Mouse (Mus musculus): ENCODE data around the gene Ptpn7.
A peak's percentile ranks its signal among the peaks of the same experiment; 100 is the strongest.

Ptpn7 gene

DNA sequence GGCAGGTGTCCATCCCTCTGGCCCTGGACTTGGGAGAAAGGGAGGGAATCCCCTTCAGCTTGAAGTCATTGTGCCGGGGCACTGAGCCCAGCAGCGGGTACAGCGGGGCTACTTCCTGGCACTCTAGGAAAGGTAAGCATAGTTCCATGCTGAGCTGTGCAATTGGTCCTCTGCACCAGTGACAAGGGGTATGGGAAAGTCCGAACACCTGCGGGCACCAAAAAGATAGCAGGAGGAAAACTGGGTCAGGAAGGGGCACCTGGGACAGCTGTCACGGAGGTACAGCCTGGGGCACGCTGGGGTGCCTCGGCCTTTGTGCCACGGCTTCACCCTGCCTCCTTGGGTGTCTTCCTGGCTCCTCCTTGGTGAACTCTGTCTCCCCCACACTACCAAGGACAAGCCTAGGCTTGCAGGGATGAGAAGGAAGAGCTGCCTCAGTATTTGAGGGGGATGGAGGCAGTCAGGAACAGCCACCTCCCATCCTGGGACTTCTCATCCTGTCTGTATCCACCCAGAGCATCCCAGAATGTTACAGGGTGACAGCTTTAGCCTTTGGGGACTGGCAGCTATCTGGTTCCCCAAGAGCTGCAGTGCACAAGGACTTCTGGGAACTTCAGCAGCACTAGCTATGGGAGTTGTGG is 2.8 kb upstream of the Ptpn7 start:
- DNase-seq, result no peak

GRCm38 (mm10) chr1:135130376-135131018 is 2.0 kb upstream of the Ptpn7 start:
- DNase-seq, result no peak

DNA sequence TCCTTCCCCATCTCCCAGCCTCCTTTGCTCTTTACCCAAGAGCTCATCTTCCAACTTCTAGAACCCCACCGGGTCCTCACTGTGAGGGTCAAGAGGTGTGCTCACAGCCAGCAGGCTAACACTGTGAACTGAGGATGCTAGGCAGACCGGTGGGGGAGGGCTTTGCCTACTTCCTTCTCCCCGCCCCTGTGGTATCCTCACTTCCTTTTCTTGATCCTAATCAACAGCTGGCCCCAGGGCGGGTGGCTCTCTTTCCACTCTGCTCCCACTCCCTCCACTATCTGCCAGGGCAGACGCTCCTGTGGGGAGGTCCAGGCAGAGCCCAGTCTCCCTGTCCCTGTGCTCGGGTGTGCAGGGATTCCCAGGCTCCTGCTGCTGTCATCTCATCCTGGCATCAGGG is 1.5 kb upstream of the Ptpn7 start:
- DNase-seq, result no peak

DNA sequence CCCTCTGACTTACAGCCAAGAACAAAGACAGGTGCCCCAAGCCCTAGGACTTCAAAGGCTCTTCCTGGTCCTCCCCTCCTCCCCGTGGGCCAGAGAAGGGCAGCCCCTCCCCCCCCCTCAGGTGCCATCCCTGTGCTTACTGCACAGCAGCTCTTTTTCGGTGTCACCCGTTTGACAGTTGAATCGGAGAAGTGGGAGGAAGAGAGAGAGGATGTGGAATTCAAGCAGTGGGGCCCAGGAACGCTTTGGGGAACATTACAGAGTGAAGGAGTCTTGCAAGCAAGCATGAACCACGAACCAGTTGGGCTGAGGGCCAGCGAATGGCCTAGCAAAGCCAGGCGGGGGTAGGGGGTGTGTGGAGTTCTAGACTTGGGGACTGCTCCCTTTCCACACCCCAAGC is 940 bp upstream of the Ptpn7 start:
- DNase-seq, result no peak

GRCm38 (mm10) chr1:135132893-135133369 is 431 bp downstream of the Ptpn7 start:
- no peak for DNase-seq

GRCm38 (mm10) chr1:135133678-135134435 is 1.4 kb downstream of the Ptpn7 start:
- DNase-seq, result no peak

- no peak for DNase-seq
Observed at GRCm38 (mm10) chr1:135135111-135135787, 2.7 kb downstream of the Ptpn7 start.

DNA sequence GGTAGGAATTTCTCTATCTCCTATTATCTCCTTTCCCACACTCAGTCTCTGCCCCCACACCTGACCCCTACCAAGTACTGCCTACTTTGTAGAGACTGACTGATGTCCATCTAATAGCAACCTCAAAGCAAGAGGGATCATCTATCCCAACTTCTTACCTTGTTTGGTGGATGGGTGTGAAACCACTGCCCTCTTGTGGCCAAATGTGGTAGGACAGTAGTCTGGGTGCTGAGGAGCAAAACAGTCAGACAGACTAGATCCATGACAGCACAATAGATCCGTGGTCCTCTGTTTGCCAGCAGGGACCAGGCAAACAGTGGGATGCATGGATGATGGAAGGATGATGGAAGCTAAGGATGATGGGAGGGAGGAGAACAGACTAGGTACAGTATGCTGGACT is 4.0 kb downstream of the Ptpn7 start:
- peak; percentile 63 for DNase-seq

GRCm38 (mm10) chr1:135139906-135140305 is 7.4 kb downstream of the Ptpn7 start:
- no peak for DNase-seq

- DNase-seq, result no peak
Observed at GRCm38 (mm10) chr1:135142452-135142851, 10.0 kb downstream of the Ptpn7 start.

- no peak for DNase-seq
Observed at GRCm38 (mm10) chr1:135143940-135144339, 11.4 kb downstream of the Ptpn7 start.

DNA sequence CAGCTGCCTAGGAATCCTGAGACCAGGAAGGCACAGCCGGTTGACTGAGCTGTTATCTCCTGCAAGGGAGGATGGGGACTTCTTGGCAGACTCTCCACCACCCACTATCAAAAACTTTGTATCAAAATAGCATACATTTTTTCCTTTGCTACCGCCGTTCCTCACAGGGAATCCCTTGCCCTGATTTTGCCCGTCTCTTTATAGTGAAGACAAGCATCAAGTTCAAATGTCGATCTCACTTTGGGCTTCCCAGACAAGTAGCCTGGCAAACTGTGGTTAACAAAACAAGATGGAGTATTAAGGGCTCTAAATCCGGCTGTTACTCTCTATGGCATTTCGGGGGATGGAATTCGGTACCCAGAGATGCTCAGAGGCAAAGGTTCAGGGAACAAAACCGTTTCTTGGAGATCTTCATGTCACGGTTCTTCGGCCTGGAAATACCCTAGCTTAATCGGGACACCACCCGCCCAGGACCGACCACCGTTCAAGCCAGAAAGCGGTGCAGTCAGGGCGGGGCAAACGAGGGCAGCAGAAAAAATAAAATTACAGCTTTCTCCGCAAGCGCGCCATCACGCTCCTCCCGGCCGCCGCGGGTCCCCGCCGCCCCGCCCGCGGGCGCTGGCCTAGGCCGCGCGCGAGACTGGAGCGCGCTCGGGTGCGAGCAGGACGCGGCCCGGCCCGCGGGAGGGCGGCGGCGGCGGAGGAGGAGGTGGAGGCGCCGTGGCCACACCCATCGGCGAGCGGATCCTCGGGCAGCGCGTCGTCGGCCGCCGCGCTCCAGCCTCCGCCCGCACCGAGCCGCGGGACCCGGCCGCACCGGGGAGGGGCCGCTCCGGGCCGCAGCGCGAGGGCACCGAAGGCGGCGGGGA is 13.8 kb downstream of the Ptpn7 start, which contains the start of gene Arl8a:
Arl8a (plus strand) TSS at position 748 of the 869 bp plus-strand sequence.
- DNase-seq, result peak; percentile 83

- DNase-seq, result peak; percentile 85
Observed at GRCm38 (mm10) chr1:135146946-135147701, 14.6 kb downstream of the Ptpn7 start.

DNA sequence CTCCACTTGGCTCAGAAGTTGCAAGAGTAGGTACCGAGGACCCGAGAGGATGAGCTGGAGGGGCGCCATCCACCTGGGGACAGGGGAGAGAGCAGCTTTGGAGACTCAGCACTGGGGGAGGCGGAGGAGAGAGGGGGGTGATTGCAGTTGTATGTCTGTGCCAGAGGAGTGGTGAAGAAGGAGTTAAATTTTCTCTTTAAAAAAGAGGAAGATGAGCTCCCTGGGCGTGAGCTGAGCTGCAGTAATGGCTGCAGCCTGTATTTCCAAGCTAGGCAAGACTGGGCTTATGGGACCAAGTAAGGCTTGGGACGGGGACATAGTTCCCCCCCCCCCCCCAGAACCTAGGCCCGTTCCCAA is 15.2 kb downstream of the Ptpn7 start:
- no peak for DNase-seq

- DNase-seq, result no peak
Observed at GRCm38 (mm10) chr1:135148476-135148875, 16.0 kb downstream of the Ptpn7 start.

- DNase-seq, result no peak
Observed at GRCm38 (mm10) chr1:135148996-135149395, 16.5 kb downstream of the Ptpn7 start.

DNA sequence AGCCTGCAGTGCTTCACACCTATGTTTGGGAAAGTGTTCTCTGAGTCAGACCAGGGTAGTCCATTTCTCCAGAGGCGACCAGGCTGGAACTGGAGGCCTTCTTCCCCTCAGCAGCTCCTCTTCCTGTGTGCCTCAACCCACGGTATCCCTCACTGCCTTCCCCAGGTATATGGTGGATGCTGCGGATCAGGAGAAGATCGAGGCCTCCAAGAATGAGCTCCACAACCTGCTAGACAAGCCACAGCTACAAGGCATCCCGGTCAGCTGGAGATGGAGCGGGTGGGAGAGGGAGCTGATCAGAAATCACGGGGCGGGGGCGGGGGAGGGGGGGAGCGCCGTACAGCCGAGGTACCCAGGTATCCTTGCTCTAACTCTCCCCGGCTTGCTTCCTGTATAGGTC is 21.5 kb downstream of the Ptpn7 start:
- no peak for DNase-seq

DNA sequence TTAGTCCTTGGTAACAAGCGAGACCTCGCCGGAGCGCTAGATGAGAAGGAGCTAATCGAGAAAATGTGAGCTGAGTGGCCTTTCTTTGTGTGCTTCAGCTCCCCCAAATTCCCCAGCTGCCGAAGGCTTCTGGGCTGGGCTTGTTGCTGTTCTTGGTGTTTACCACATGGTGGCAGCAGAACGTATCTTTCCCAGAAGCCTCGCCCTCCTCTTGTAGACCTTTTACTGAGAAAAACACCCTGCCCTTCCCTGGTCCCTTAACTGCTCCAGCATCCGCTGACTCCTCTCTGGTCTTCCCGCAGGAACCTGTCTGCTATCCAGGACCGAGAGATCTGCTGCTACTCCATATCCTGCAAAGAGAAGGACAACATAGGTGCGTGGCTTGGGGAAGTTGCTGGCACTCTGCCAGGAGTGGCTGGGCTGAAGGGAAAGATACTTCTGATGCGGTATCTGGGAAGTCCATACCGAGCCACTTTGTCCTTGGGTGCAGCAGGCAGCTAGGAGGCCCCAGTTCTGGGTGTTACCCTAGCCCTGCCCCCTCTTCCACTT is 22.0 kb downstream of the Ptpn7 start:
- DNase-seq, result peak; percentile 65

DNA sequence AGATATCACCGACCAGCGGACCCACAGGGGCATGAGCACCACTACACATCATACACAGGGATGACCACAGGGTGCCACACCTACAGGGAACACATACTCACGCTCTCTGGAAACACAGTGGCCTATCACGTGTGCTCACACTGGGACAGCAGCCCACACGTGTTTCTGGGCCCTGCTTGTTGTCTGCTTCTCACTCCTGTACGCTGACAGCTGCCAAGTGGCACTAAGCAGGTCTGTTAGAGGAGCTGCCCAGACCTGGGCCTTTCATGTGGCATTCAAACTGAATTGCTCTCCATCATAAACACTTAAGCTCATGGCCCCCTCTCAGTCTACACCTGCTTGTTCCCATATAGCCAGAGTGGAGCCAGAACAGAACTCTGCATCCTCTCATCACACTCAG is 23.8 kb downstream of the Ptpn7 start:
- DNase-seq, result no peak

- DNase-seq, result peak; percentile 42
Observed at GRCm38 (mm10) chr1:135158633-135159032, 26.1 kb downstream of the Ptpn7 start.

- peak; percentile 47 for DNase-seq
Observed at GRCm38 (mm10) chr1:135159074-135159473, 26.6 kb downstream of the Ptpn7 start.
